Mouse (Mus musculus): ENCODE measurements around the gene Rpl18. TPM values are rescaled to one million over a fixed set of nuclear protein-coding genes. Genes with fewer than 3 reads are reported as not detected.

Gene Rpl18
- total RNA-seq, 1 experiment: 3,487 TPM

GRCm38 (mm10) chr7:45723781-45724180 is 8.5 kb downstream of the Rpl18 start:
- DNase-seq (ENCODE audit: low read depth, low spot score): no peak
- no peak overlapping the region for H3K27ac ChIP-seq (ENCODE audit: insufficient read depth, low read depth, low read length, poor library complexity, severe bottlenecking)
- H3K9me3 ChIP-seq (ENCODE audit: control insufficient read depth, insufficient read depth, low read depth, low read length): no peaks in the 10 kb centered on the region
- peaks cover 0 to 8% of the 10 kb centered on the region in 2 experiments; a peak in 1 of 4 replicates for H3K4me1 ChIP-seq (ENCODE audit: control insufficient read depth in 2 of 2, insufficient read depth in 2 of 2, low read length in 2 of 2, poor library complexity in 1 of 2)
- peaks cover 60% of the 10 kb centered on the region for H3K36me3 ChIP-seq (ENCODE audit: control insufficient read depth, insufficient read depth, low read length, poor library complexity, severe bottlenecking)
- no peak overlapping the region for H3K4me3 ChIP-seq (ENCODE audit: insufficient read depth in 1 of 2, low read depth in 1 of 2, low read length in 2 of 2, poor library complexity in 1 of 2, severe bottlenecking in 1 of 2)
- no peak overlapping the region for H3K9ac ChIP-seq (ENCODE audit: insufficient read depth, low read depth, low read length, poor library complexity, severe bottlenecking)
- TF ChIP-seq MAFK (IDR thresholded peaks at IDR 0.05; ENCODE audit: insufficient read depth, low read depth, low read length) (no peak), HCFC1 (IDR thresholded peaks at IDR 0.05; ENCODE audit: borderline replicate concordance, insufficient read depth, low read length) (no peak), ZC3H11A (IDR thresholded peaks at IDR 0.05; ENCODE audit: borderline replicate concordance, low read depth, low read length) (no peak), ZNF384 (IDR thresholded peaks at IDR 0.05; ENCODE audit: low read depth, low read length) (no peak), CHD2 (IDR thresholded peaks at IDR 0.05; ENCODE audit: low read depth, low read length) (no peak)
- in situ Hi-C loops (cut with MboI; ENCODE audit: low sequenced_read_pairs in 2 of 2, unreplicated experiment in 2 of 2): no loop called here

GRCm38 (mm10) chr7:45725151-45725550 is 9.9 kb downstream of the Rpl18 start:
- no peak for DNase-seq (ENCODE audit: low read depth, low spot score)
- Histone ChIP-seq H3K27ac (ENCODE audit: insufficient read depth, low read depth, low read length, poor library complexity, severe bottlenecking) (no peak overlapping the region), H3K4me3 (ENCODE audit: insufficient read depth in 1 of 2, low read depth in 1 of 2, low read length in 2 of 2, poor library complexity in 1 of 2, severe bottlenecking in 1 of 2) (no peak overlapping the region), H3K9ac (ENCODE audit: insufficient read depth, low read depth, low read length, poor library complexity, severe bottlenecking) (no peak overlapping the region), H3K4me1 (ENCODE audit: control insufficient read depth in 2 of 2, insufficient read depth in 2 of 2, low read length in 2 of 2, poor library complexity in 1 of 2) (peaks cover 0 to 11% of the 10 kb centered on the region in 2 experiments; a peak in 1 of 4 replicates), H3K36me3 (ENCODE audit: control insufficient read depth, insufficient read depth, low read length, poor library complexity, severe bottlenecking) (peaks cover 48% of the 10 kb centered on the region), H3K9me3 (ENCODE audit: control insufficient read depth, insufficient read depth, low read depth, low read length) (no peaks in the 10 kb centered on the region)
- TF ChIP-seq HCFC1 (IDR thresholded peaks at IDR 0.05; ENCODE audit: borderline replicate concordance, insufficient read depth, low read length): no peak
- in situ Hi-C loops (cut with MboI; ENCODE audit: low sequenced_read_pairs in 2 of 2, unreplicated experiment in 2 of 2): loop anchor here in 1 of 2 experiments (25.0 kb wide), 1 partner anchor 212 kb away; no protein-coding TSS in a partner anchor

- H3K9ac ChIP-seq (ENCODE audit: insufficient read depth, low read depth, low read length, poor library complexity, severe bottlenecking): no peak within 1 kb of the TSS
- H3K27ac ChIP-seq (ENCODE audit: insufficient read depth, low read depth, low read length, poor library complexity, severe bottlenecking): no peak within 1 kb of the TSS
- H3K36me3 ChIP-seq (ENCODE audit: control insufficient read depth, insufficient read depth, low read length, poor library complexity, severe bottlenecking): peaks cover 43% of the 10 kb centered on the region
- in situ Hi-C loops (cut with MboI; ENCODE audit: low sequenced_read_pairs in 2 of 2, unreplicated experiment in 2 of 2): loop anchor here in 1 of 2 experiments (25.0 kb wide), 1 partner anchor 212 kb away; no protein-coding TSS in a partner anchor
- TF ChIP-seq MAFK (IDR thresholded peaks at IDR 0.05; ENCODE audit: insufficient read depth, low read depth, low read length) (no peak), ZNF384 (IDR thresholded peaks at IDR 0.05; ENCODE audit: low read depth, low read length) (no peak), HCFC1 (IDR thresholded peaks at IDR 0.05; ENCODE audit: borderline replicate concordance, insufficient read depth, low read length) (no peak), ZC3H11A (IDR thresholded peaks at IDR 0.05; ENCODE audit: borderline replicate concordance, low read depth, low read length) (no peak), CHD2 (IDR thresholded peaks at IDR 0.05; ENCODE audit: low read depth, low read length) (no peak)
- DNase-seq (ENCODE audit: low read depth, low spot score): no peak
- H3K4me3 ChIP-seq (ENCODE audit: insufficient read depth in 1 of 2, low read depth in 1 of 2, low read length in 2 of 2, poor library complexity in 1 of 2, severe bottlenecking in 1 of 2): no peak within 1 kb of the TSS
- H3K9me3 ChIP-seq (ENCODE audit: control insufficient read depth, insufficient read depth, low read depth, low read length): no peaks in the 10 kb centered on the region
- H3K4me1 ChIP-seq (ENCODE audit: control insufficient read depth in 2 of 2, insufficient read depth in 2 of 2, low read length in 2 of 2, poor library complexity in 1 of 2): peaks cover 1 to 16% of the 10 kb centered on the region in 2 experiments; a peak in 1 of 4 replicates
Observed at GRCm38 (mm10) chr7:45725713-45726112, 10.5 kb downstream of the Rpl18 start, which contains the start of gene Spaca4. Gene Spaca4, minus strand, starts transcription at chr7:45725813.

DNA sequence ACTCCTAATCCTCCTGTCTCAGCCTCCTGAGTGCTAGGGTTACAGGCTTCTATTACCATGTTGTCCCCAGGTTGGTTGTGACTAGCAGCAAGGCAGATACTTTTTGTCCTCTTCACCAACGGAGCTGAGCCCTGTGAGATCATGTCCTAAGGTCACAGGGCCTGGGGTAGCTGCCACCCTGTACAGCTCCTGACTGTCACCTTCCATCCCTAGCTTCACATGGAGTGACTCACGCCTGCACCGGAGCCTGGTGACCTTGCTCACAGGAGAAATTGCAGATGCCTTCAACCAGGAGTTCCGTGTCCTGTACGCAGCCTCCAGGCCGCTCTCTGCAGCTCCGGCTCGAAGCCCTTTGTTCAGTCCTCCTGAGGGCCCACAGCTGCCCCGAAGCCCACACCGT is 11.2 kb downstream of the Rpl18 start:
- no peak overlapping the region for H3K4me3 ChIP-seq (ENCODE audit: insufficient read depth in 1 of 2, low read depth in 1 of 2, low read length in 2 of 2, poor library complexity in 1 of 2, severe bottlenecking in 1 of 2)
- no peaks in the 10 kb centered on the region for H3K9me3 ChIP-seq (ENCODE audit: control insufficient read depth, insufficient read depth, low read depth, low read length)
- no peak overlapping the region for H3K9ac ChIP-seq (ENCODE audit: insufficient read depth, low read depth, low read length, poor library complexity, severe bottlenecking)
- H3K4me1 ChIP-seq (ENCODE audit: control insufficient read depth in 2 of 2, insufficient read depth in 2 of 2, low read length in 2 of 2, poor library complexity in 1 of 2): peaks cover 2 to 17% of the 10 kb centered on the region in 2 experiments; a peak in 1 of 4 replicates
- TF ChIP-seq CHD2 (IDR thresholded peaks at IDR 0.05; ENCODE audit: low read depth, low read length) (no peak), ZC3H11A (IDR thresholded peaks at IDR 0.05; ENCODE audit: borderline replicate concordance, low read depth, low read length) (no peak), HCFC1 (IDR thresholded peaks at IDR 0.05; ENCODE audit: borderline replicate concordance, insufficient read depth, low read length) (no peak), ZNF384 (IDR thresholded peaks at IDR 0.05; ENCODE audit: low read depth, low read length) (no peak), MAFK (IDR thresholded peaks at IDR 0.05; ENCODE audit: insufficient read depth, low read depth, low read length) (no peak)
- peaks cover 36% of the 10 kb centered on the region for H3K36me3 ChIP-seq (ENCODE audit: control insufficient read depth, insufficient read depth, low read length, poor library complexity, severe bottlenecking)
- DNase-seq (ENCODE audit: low read depth, low spot score): no peak
- in situ Hi-C loops (cut with MboI; ENCODE audit: low sequenced_read_pairs in 2 of 2, unreplicated experiment in 2 of 2): loop anchor here in 1 of 2 experiments (25.0 kb wide), 1 partner anchor 211 kb away; no protein-coding TSS in a partner anchor
- H3K27ac ChIP-seq (ENCODE audit: insufficient read depth, low read depth, low read length, poor library complexity, severe bottlenecking): no peak overlapping the region
